Mouse (Mus musculus) bone marrow, adult 2 months (tissue): ENCODE results near the gene Rnf157. TPM values are rescaled to one million over a fixed set of nuclear protein-coding genes. Genes with fewer than 3 reads are reported as not detected.

ENCODE experiments used
- H3K27ac ChIP-seq: fragments of 200-500 bp; 2 replicates; pipeline ENCODE4 v1.5.1; 2012; ENCODE audit warnings: low read depth, mild to moderate bottlenecking, control low read depth, inconsistent platforms, low read length; ENCODE audit not compliant: control insufficient read depth, poor library complexity, insufficient read depth
- H3K4me1 ChIP-seq: fragments of 200-500 bp; 2 replicates; pipeline ENCODE4 v1.6.1; 2011; ENCODE audit warnings: low read length; ENCODE audit not compliant: control insufficient read depth, insufficient read depth
- H3K4me3 ChIP-seq: fragments of 200-500 bp; replicated peaks from 2 replicates; pipeline ENCODE3; 2011; ENCODE audit warnings: mild to moderate bottlenecking, low read depth, low read length, control low read depth; ENCODE audit not compliant: control insufficient read depth
- CTCF ChIP-seq: fragments of 200-500 bp; IDR thresholded peaks from 2 replicates; pipeline ENCODE4 v1.5.1; 2011; ENCODE audit warnings: low read length, control low read depth; ENCODE audit not compliant: control insufficient read depth, insufficient read depth
- POLR2A ChIP-seq: fragments of 200-500 bp; IDR thresholded peaks from 2 replicates; pipeline ENCODE4 v1.6.1; 2011; ENCODE audit warnings: low read depth, mild to moderate bottlenecking, control low read depth, low read length, borderline replicate concordance; ENCODE audit not compliant: control insufficient read depth
- WGBS: fragments of 180-500 bp; shearing (Covaris S2); methylation state at CpG from one replicate; pipeline ENCODE4 v1.1.7; 2018; 5-methylcytosine and 5-hydroxymethylcytosine counted together
- polyA plus RNA-seq: library from polyadenylated mRNA; stranded (reverse); fragments of >200 nt; gene quantifications from 2 replicates; pipeline ENCODE4 v1.2.4, GENCODE M21; 2011; ENCODE audit warnings: low replicate concordance; ENCODE audit not compliant: missing spikeins, insufficient read depth, insufficient read length

Rnf157 gene
- polyA plus RNA-seq, 1 experiment, result 14.2 TPM

GRCm38 (mm10) chr11:116334417-116334782 lies 78.4 kb downstream of the Rnf157 start:
- Histone ChIP-seq H3K4me3 (no peak overlapping the region), H3K27ac (no peak overlapping the region), H3K4me1 (no peaks in the 10 kb centered on the region; the same call in 1 of the 2 replicates)
- 6% methylated on average over 26 of the region's 26 CpGs for WGBS
- TF ChIP-seq CTCF, result no peak
- TF ChIP-seq POLR2A, result no peak

DNA sequence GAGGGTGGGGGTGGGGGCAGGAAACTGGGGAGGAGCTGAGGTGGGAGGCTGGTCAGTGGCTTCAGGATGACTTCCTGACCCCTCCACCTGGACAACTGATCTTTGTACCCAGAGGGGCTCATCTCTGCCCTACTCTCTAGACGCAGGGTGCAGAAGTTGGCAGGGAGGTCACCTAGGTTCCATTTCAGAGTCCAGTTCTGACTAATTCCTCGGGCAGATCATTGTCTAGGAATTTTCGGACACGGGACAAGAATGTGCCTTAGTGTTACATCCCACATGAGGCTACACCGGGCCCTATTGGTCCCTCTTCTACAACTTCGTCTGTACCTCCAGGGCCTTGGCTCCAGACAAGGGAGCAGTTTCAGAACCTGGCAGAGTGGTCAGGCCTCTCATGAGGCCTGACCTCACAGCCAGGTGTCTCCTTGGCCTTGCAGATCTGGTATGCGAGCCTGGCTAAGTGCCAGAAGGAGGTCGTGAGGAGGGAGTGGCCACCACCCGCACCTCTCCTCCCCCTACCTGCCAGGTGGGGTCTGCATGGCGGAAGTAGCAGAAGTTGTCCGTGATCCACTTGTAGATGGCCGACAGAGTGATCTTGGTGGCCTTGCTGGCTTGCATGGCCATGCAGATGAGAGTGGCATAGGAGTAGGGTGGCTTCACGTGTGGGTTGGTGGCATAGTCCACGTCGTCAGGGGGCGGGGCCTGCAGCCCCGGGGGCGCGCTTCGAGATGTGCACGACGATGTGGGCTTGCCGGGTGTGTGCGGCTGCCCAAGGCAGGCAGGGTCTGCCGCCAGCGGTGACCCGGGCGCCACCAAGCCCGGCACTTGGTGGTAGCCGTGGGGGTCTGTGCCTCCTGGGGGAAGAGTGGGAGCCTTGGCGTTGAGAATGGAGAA lies 79.1 kb downstream of the Rnf157 start:
- Histone ChIP-seq H3K4me1 (no peaks in the 10 kb centered on the region; the same call in 1 of the 2 replicates), H3K4me3 (no peak overlapping the region), H3K27ac (no peak overlapping the region)
- TF ChIP-seq CTCF, result no peak
- TF ChIP-seq POLR2A, result peak; percentile 7; the same call in 1 of the 2 replicates
- 33% methylated on average over 31 of the region's 31 CpGs for WGBS

DNA sequence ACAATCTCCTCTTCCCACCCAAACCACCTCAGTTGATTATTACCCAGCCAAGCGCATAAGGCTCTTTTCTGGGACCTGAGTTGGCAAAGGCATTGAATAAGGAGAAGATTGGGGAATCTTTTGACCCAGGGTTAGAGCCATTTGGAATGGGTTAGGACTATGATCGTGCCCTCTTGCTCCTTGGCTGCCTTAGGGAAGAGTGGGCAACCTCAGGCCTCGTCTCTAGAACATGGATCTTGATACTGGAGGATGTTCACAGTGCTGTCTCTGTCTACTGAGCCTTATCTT lies 79.9 kb downstream of the Rnf157 start:
- no peak for TF ChIP-seq CTCF
- TF ChIP-seq POLR2A, result no peak
- H3K27ac ChIP-seq, result no peak overlapping the region
- 79% methylated on average over 3 of the region's 3 CpGs for WGBS
- H3K4me1 ChIP-seq, result no peaks in the 10 kb centered on the region; the same call in 1 of the 2 replicates
- H3K4me3 ChIP-seq, result no peak overlapping the region

DNA sequence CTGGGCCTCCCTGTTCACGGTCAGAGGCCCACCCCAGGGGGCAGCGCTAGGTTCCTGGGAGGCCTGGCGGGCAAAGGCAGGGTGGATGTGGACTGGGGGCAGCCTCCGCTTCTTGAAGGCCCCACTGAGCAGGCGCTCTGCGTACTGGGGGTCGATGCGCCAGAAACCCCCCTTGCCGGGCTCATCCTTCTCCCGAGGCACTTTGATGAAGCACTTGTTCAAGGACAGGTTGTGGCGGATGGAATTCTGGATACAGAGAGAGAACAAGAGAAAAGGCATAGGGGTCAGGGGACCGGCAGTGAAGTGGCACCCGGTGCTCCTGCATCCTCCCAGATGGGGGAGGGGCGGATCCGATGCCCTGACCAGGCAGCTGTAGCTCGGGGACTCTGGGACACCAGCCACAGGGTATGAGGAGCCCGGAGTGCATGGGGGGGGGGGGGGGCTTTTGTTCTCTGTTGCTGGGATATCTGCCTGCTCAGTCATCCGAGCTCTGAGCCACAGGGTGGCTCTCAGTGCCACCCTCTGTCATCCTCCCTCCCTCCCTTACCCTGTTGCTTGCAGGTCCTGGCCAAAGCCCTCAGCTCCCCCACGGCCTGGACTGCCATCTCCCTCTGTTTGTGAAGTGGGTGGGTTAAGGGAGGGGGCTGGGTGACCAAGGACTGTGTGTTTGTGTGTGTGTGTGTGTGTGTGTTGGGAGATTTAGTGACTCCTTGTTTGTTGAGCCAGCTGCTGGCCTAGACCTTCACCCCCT lies 80.4 kb downstream of the Rnf157 start:
- Histone ChIP-seq H3K4me3 (no peak overlapping the region), H3K27ac (no peak overlapping the region), H3K4me1 (no peaks in the 10 kb centered on the region; the same call in 1 of the 2 replicates)
- 76% methylated on average over 19 of the region's 19 CpGs for WGBS
- no peak for TF ChIP-seq CTCF
- no peak for TF ChIP-seq POLR2A

DNA sequence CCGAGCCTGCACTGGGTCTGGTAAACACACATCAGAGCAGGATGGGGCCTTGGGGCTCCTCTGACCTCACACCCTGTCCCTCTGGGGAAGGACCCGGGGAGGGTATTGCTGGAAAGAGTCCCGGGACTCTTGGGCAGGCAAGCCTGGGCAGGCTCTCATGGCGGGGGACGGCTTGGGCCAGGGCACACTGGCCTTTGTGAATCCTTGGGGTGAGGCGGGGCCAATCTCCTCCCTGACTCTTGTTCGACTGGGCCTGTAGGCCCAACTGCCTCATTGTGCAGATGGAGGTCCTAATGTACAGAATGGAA lies 82.7 kb downstream of the Rnf157 start:
- WGBS, result 79% methylated on average over 7 of the region's 7 CpGs
- Histone ChIP-seq H3K4me3 (no peak overlapping the region), H3K4me1 (no peaks in the 10 kb centered on the region), H3K27ac (no peak overlapping the region)
- TF ChIP-seq CTCF (no peak), POLR2A (no peak)

- 75% methylated on average over 18 of the region's 18 CpGs for WGBS
Observed at GRCm38 (mm10) chr11:116329314-116330210, 83.3 kb downstream of the Rnf157 start.

GRCm38 (mm10) chr11:116326963-116327603 lies 85.7 kb downstream of the Rnf157 start:
- Histone ChIP-seq H3K4me3 (no peak overlapping the region), H3K27ac (no peak overlapping the region), H3K4me1 (no peaks in the 10 kb centered on the region)
- WGBS, result 79% methylated on average over 7 of the region's 7 CpGs
- TF ChIP-seq CTCF, result no peak
- no peak for TF ChIP-seq POLR2A

More at GRCm38 (mm10) chr11:116329314-116330210, 83.3 kb downstream of the Rnf157 start:
- no peak overlapping the region for H3K4me3 ChIP-seq
- no peak overlapping the region for H3K27ac ChIP-seq
- TF ChIP-seq POLR2A, result no peak
- no peak for TF ChIP-seq CTCF
- no peaks in the 10 kb centered on the region for H3K4me1 ChIP-seq
